Mouse (Mus musculus) retina, postnatal 1 day (tissue): ENCODE measurements around the gene Olfr263.
"Not testable (repeated sequence)": the region's sequence is repeated elsewhere in the genome, so short reads cannot be mapped to it uniquely, and the experiment has no call there.

Experiments used
- DNase-seq: peaks from one replicate; pipeline ENCODE4 v3.0.0-alpha.2; 2012

Gene Olfr263

GRCm38 (mm10) chr13:21129339-21129738, at the start of gene Olfr263:
TSS of gene Olfr263 (plus strand) at chr13:21129639.
- not testable (repeated sequence) for DNase-seq

GRCm38 (mm10) chr13:21082686-21083085, 46.8 kb upstream of the Olfr263 start:
- no peak for DNase-seq

GRCm38 (mm10) chr13:21109759-21110158, 19.7 kb upstream of the Olfr263 start:
- no peak for DNase-seq

GRCm38 (mm10) chr13:21110441-21110840, 19.0 kb upstream of the Olfr263 start:
- no peak for DNase-seq

GRCm38 (mm10) chr13:21111183-21111582, 18.3 kb upstream of the Olfr263 start, which contains the start of gene Olfr1369-ps1:
TSS of gene Olfr1369-ps1 (plus strand) at chr13:21111483.
- not testable (repeated sequence) for DNase-seq

- DNase-seq = no peak
Measured at GRCm38 (mm10) chr13:21114121-21114520, 15.3 kb upstream of the Olfr263 start.

- DNase-seq = peak; percentile 13
Measured at GRCm38 (mm10) chr13:21142421-21142820, 13.0 kb downstream of the Olfr263 start.

- DNase-seq = no peak
Measured at GRCm38 (mm10) chr13:21145767-21146166, 16.3 kb downstream of the Olfr263 start, which contains the start of gene Olfr1368. TSS of gene Olfr1368 (minus strand) at chr13:21145867.

- no peak for DNase-seq
Measured at GRCm38 (mm10) chr13:21155888-21156287, 26.4 kb downstream of the Olfr263 start.

GRCm38 (mm10) chr13:21158071-21158470, 28.6 kb downstream of the Olfr263 start:
- peak; percentile 38 for DNase-seq

GRCm38 (mm10) chr13:21158785-21159474, 29.5 kb downstream of the Olfr263 start:
- DNase-seq = peak; percentile 89

GRCm38 (mm10) chr13:21159475-21159819, 30.0 kb downstream of the Olfr263 start:
- no peak for DNase-seq

- DNase-seq = peak; percentile 54
Measured at GRCm38 (mm10) chr13:21160041-21160511, 30.6 kb downstream of the Olfr263 start.

- DNase-seq = peak; percentile 95
Measured at GRCm38 (mm10) chr13:21160657-21161590, 31.5 kb downstream of the Olfr263 start.

- no peak for DNase-seq
Measured at GRCm38 (mm10) chr13:21161591-21161990, 32.2 kb downstream of the Olfr263 start.

- DNase-seq = no peak
Measured at GRCm38 (mm10) chr13:21162591-21162990, 33.2 kb downstream of the Olfr263 start.

- DNase-seq = peak; percentile 88
Measured at GRCm38 (mm10) chr13:21166936-21167909, 37.8 kb downstream of the Olfr263 start.

- peak; percentile 77 for DNase-seq
Measured at GRCm38 (mm10) chr13:21167910-21168300, 38.5 kb downstream of the Olfr263 start.

GRCm38 (mm10) chr13:21168371-21169011, 39.1 kb downstream of the Olfr263 start:
- peak; percentile 70 for DNase-seq

GRCm38 (mm10) chr13:21169121-21169656, 39.8 kb downstream of the Olfr263 start:
- DNase-seq = no peak

GRCm38 (mm10) chr13:21169657-21170430, 40.4 kb downstream of the Olfr263 start:
- peak; percentile 90 for DNase-seq
